Mouse (Mus musculus) common myeloid progenitor, adult 5-6 weeks (primary cell): ENCODE data around the gene Oaz2. TPM values are rescaled to one million over a fixed set of nuclear protein-coding genes. Genes with fewer than 3 reads are reported as not detected.
"Not testable (repeated sequence)": the region's sequence is repeated elsewhere in the genome, so short reads cannot be mapped to it uniquely, and the experiment has no call there.

ENCODE experiments used
- ATAC-seq: replicated peaks from 2 replicates; pipeline ENCODE4 v1.8.0; 2016; ENCODE audit warnings: low read depth, mild to moderate bottlenecking, moderate TSS enrichment, inconsistent platforms; ENCODE audit not compliant: poor library complexity, severe bottlenecking
- total RNA-seq: library from RNA; stranded (forward); fragments of 200-1000, 187-1606 nt; gene quantifications from 2 replicates; pipeline ENCODE4 v1.2.3, GENCODE M21; 2017

Oaz2 gene
- total RNA-seq, 1 experiment from 2014 or later = 45.3 TPM

DNA sequence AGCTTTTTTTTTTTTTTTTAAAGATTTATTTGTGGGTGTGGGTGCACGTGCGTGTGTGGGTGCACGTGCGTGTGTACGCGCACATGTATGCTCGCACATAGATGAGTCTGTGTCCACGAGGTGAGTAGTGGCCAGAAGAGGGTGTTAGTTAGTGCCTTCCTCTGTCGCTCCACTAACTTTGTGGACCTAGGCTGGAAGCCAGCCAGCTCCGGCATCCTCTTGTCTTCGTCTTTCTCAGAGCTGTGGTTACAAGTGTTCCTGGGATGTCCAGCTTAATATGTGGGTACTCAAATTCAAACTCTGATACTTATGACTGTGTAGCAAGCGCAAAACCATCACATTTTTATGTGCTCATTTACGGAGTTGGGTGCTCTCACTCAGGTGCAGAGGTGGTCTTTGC, 19.1 kb upstream of the Oaz2 start:
- no peak for ATAC-seq

- no peak for ATAC-seq
Measured at GRCm38 (mm10) chr9:65649997-65650396, 17.8 kb upstream of the Oaz2 start.

- ATAC-seq = not testable (repeated sequence)
Measured at GRCm38 (mm10) chr9:65651957-65652356, 15.8 kb upstream of the Oaz2 start.

- no peak for ATAC-seq
Measured at GRCm38 (mm10) chr9:65653741-65654140, 14.1 kb upstream of the Oaz2 start.

DNA sequence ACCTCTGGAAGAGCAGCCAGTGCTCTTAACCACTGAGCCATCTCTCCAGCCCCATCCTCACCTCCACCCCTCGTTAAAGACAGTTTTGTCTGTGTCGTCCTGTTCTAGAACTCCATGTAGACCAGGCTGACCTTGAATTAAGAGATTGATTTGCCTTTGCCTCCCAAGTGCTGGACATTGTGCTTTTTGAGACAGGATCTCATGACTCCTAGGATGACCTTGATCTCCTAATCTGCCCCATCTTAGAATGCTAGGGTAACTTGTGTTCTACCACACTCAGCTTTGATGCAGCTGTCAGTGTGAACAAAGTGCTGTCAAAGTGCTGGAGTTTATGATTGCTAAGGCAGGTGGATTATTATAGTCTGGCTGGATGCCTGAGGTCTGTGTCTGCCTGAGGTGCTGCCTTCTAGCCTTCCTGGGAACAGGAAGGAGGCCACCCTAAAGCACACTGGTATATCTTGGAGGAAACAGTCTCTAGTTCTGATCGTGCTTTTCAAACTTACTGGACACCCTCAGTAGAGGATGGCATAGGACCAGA, 13.0 kb upstream of the Oaz2 start:
- no peak for ATAC-seq

GRCm38 (mm10) chr9:65655540-65655939, 12.3 kb upstream of the Oaz2 start:
- peak; percentile 95 for ATAC-seq

GRCm38 (mm10) chr9:65657218-65657617, 10.6 kb upstream of the Oaz2 start:
- no peak for ATAC-seq

GRCm38 (mm10) chr9:65661029-65661428, 6.8 kb upstream of the Oaz2 start:
- ATAC-seq = no peak

DNA sequence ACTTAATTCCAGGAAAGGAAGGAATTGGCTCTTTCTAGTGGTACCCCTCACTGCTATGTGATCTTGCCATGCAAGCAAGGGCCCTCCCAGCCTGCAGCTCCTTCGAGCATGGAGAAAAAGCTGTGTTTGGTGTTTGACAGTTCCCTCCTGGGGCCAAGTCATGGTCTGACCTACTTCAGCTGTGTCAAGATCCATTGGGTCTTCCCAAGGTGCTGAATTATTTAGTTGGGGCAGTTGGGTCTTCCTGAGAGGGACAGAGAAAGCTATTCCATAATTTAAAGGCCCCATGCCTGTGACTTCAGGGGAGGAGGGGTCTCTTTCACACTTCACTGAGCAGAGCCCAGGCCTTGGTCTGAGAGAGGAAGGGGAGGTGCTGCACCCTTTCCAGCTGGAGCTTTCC, 6.3 kb upstream of the Oaz2 start:
- ATAC-seq = no peak

GRCm38 (mm10) chr9:65664163-65664562, 3.6 kb upstream of the Oaz2 start:
- ATAC-seq = peak; percentile 59; the same call in 1 of the 2 replicates

GRCm38 (mm10) chr9:65666042-65666441, 1.8 kb upstream of the Oaz2 start:
- ATAC-seq = peak; percentile 87

GRCm38 (mm10) chr9:65671431-65671931, 3.7 kb downstream of the Oaz2 start:
- ATAC-seq = peak; percentile 37; the same call in 1 of the 2 replicates

- ATAC-seq = no peak
Measured at GRCm38 (mm10) chr9:65672996-65673395, 5.2 kb downstream of the Oaz2 start.

DNA sequence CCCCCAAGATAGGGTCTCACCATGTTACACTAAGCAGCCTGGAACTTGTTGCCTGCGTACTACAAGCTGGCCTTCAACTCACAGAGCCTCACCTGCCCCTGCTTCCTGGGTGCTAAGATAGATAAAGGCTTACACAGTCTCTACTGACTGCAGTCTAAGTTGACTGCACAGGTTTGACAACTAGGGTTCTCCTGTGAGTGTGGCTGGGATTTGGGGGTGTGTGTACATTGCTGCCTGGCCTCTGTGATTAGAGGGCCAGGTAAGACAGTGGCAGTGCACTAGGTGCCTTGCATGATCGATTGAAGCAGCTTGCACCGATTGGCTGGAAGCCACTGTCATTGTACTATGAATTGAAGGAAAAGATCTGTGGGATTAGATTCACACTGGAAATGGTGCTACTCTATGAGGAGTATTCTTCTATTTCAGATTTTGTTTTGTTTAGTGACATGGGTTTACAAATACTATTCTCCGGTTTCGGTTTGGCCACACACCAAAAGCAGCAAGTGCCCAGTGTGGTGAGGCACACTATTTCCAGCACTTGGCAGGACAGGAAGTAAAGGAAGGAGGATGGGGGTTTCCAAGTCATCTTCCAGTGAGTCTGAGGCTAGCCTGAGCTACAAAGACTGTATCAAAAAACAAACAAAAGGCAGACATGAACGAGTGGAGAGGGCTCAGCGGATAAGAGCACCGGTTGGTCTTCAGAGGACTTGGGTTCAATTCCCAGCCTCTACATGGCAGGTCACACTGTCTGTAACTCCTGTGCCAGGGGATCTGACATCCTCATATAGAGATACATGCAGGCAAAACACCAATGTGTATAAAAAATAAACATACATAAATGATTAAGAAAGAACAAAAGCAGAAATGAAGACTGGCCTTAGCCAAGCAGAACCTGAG, 7.9 kb downstream of the Oaz2 start:
- ATAC-seq = 0 out of 2 replicates have a peak, but pooled peaks have one; percentile 8

- peak; percentile 96 for ATAC-seq
Measured at GRCm38 (mm10) chr9:65676358-65677118, 8.7 kb downstream of the Oaz2 start.

DNA sequence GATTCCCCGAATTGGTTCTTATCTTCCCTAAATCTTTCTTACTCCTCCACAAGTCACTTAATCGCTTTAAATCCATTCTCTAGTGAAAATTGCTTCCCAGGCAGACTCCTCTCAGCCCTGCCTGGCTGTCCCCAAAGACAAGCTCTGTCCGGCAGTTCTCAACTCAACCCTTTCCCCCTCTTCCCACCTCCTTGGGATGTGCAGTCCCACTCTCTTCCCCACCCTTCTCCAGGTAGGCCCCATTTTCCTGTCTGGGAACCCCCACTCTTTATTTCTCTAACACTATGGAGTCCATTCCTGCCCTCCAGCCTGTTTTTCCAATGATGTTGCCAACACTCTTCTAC, 9.3 kb downstream of the Oaz2 start:
- no peak for ATAC-seq

DNA sequence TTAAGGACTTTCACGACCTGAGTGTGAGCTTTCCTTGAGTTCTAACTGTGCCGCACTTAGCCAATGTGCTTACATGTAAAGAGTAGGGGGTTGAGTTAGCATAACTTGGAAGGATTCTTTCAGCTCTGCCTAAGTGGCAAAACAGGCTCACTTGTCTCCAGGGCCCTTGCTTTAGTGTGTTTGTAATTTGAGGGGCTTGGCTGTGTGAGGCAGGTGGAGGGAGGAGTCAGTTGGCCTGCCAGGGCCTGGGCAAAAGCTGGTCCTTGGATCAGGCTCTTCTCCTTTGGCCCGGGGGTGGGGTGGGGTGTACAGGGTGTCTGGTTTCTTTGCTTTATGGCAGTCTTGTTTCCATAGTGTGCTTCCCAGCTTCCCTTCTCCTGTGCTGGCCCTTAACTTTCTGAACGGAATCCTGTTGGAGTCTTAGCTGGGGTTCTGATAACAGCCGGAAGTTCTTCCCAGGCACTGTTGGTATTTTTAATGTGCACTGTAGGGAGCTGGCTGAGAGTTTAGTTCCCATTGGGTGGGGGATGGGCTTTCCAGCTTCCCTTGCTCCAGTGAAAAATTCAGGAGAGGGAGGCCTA, 11.5 kb downstream of the Oaz2 start:
- no peak for ATAC-seq

DNA sequence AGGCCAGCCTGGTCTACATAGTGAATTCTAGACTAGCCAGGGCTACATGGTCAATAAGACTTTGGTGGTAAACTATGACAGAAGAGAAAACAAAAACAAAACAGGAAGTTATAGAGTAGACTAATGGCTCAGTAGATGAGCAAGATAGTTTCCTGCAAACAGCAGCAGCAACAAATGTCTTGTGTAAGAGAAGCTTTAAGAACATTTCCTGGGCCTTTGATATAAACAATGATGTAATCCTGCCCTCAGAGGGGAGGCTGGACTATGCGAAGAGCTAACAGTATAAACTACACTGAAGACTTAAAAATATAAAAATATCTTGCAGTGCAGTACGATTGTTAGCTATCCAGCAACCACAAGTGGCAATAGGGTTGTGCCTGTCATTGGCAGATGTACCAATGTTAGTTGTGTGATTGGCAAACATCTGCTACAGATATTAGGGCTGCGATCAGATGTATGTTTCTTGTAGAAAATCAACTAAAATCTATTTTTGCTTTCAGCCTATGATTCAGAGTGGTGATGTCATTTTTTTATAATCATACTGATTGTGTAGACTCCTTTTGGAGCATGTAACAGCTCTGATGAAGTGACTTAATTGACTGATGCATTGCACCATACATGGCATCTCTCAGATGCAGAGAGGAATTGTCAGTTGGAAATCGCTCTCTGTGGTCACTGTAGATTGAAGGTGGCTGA, 13.3 kb downstream of the Oaz2 start:
- no peak for ATAC-seq

DNA sequence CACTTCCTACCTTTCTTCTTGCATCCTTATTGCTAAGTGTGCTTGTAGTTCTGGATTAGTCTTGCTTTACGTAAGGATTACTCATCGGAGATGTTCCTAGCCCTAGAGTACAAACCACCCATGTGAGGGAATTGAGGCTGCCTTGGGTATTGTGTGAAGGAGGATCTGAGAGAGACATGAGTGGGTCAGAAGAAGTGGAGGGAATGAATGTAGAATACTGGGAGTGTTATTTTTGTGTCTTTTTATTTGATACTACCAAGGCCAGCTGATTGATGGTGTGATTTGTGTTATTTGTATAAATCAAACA, 13.8 kb downstream of the Oaz2 start:
- no peak for ATAC-seq

GRCm38 (mm10) chr9:65682183-65682582, 14.4 kb downstream of the Oaz2 start:
- no peak for ATAC-seq
